Mouse (Mus musculus) frontal cortex, adult 2 months (tissue): ENCODE results near the gene Phlpp1. TPM values are rescaled to one million over a fixed set of nuclear protein-coding genes. Genes with fewer than 3 reads are reported as not detected.

Source experiments
- DNase-seq, 2 experiments: peaks; one replicate each; pipeline ENCODE4 v3.0.0; 2022; ENCODE audit warnings: low spot score in 1 of 2; ENCODE audit errors: extremely low spot score in 1 of 2
- polyA plus RNA-seq: library from polyadenylated mRNA; depleted of rRNA; stranded (reverse); fragments of >200 nt; gene quantifications from 2 replicates; pipeline ENCODE4 v1.2.3, GENCODE M21; 2012

Phlpp1 gene
- polyA plus RNA-seq, 1 experiment, result 39.1 TPM

GRCm38 (mm10) chr1:106372446-106372845, 200.9 kb downstream of the Phlpp1 start:
- no peak for DNase-seq

- no peak for DNase-seq
Observed at GRCm38 (mm10) chr1:106373656-106374055, 202.1 kb downstream of the Phlpp1 start.

- DNase-seq, result no peak
Observed at GRCm38 (mm10) chr1:106374274-106374673, 202.7 kb downstream of the Phlpp1 start.

- DNase-seq, result no peak
Observed at GRCm38 (mm10) chr1:106374971-106375370, 203.4 kb downstream of the Phlpp1 start.

GRCm38 (mm10) chr1:106376003-106376402, 204.5 kb downstream of the Phlpp1 start:
- DNase-seq, result no peak

GRCm38 (mm10) chr1:106380465-106380864, 208.9 kb downstream of the Phlpp1 start:
- no peak for DNase-seq

GRCm38 (mm10) chr1:106386542-106386941, 215.0 kb downstream of the Phlpp1 start:
- no peak for DNase-seq

GRCm38 (mm10) chr1:106387264-106387663, 215.7 kb downstream of the Phlpp1 start:
- DNase-seq, result no peak

GRCm38 (mm10) chr1:106389673-106390072, 218.1 kb downstream of the Phlpp1 start:
- DNase-seq, result peak in 1 of 2 experiments; percentile 70

GRCm38 (mm10) chr1:106393072-106393471, 221.5 kb downstream of the Phlpp1 start:
- no peak for DNase-seq

- no peak for DNase-seq
Observed at GRCm38 (mm10) chr1:106394678-106395077, 223.1 kb downstream of the Phlpp1 start.

- DNase-seq, result peak in 1 of 2 experiments; percentile 85
Observed at GRCm38 (mm10) chr1:106395476-106395875, 223.9 kb downstream of the Phlpp1 start.

GRCm38 (mm10) chr1:106400900-106401634, 229.5 kb downstream of the Phlpp1 start:
- peak in 1 of 2 experiments; percentile 31 for DNase-seq

GRCm38 (mm10) chr1:106403011-106403501, 231.5 kb downstream of the Phlpp1 start:
- no peak for DNase-seq

- DNase-seq, result no peak
Observed at GRCm38 (mm10) chr1:106406852-106407251, 235.3 kb downstream of the Phlpp1 start.

GRCm38 (mm10) chr1:106407963-106408440, 236.4 kb downstream of the Phlpp1 start:
- DNase-seq, result no peak

GRCm38 (mm10) chr1:106410858-106411257, 239.3 kb downstream of the Phlpp1 start:
- DNase-seq, result no peak

GRCm38 (mm10) chr1:106425128-106425936, 253.8 kb downstream of the Phlpp1 start:
- DNase-seq, result peak in 1 of 2 experiments; percentile 78

- DNase-seq, result peak in 1 of 2 experiments; percentile 52
Observed at GRCm38 (mm10) chr1:106428170-106428569, 256.6 kb downstream of the Phlpp1 start.

- no peak for DNase-seq
Observed at GRCm38 (mm10) chr1:106428580-106428979, 257.0 kb downstream of the Phlpp1 start.

GRCm38 (mm10) chr1:106433580-106433979, 262.0 kb downstream of the Phlpp1 start:
- no peak for DNase-seq
